Comparison of ENCODE assay signal across 8 mouse cellular contexts in the genomic region with DNA sequence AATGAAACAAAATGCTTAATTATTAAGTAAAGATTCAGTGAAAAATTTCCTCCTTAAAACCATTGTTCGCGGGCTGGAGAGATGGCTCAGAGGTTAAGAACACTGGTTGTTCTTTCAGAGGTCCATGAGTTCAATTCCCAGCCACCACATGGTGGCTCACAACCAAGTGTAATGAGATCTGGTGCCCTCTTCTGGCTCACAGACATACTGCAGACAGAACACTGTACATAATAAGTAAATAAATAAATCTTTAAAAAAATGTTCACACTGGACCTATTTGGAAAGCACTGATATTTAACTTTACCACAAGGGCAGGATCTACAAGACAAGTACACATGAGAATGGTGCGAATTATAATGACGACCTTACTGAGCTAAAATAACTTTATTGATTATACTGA. TPM values are rescaled to one million over a fixed set of nuclear protein-coding genes. Genes with fewer than 3 reads are reported as not detected.
DNase-seq lines count a peak whose midpoint lies in the region; ATAC-seq and TF ChIP-seq lines count a peak whose summit lies in the region.

No protein-coding gene starts in this region.

- no peaks in the 10 kb centered on the region for H3K9me3 ChIP-seq in E14TG2a.4 (ENCODE audit: low read length)
- H3K9me3 ChIP-seq in embryonic facial prominence, embryonic 11.5 days (replicated peaks; ENCODE audit: control insufficient read depth, low read length), result no peaks in the 10 kb centered on the region
- no peaks in the 10 kb centered on the region for H3K9me3 ChIP-seq in lung, embryonic 15.5 days
- no peaks in the 10 kb centered on the region for H3K9me3 ChIP-seq in stomach, embryonic 16.5 days (replicated peaks; ENCODE audit: control insufficient read depth, low read length)

- H3K4me3 ChIP-seq in E14TG2a.4 (replicated peaks; ENCODE audit: low read length), result peak overlapping the region; percentile 99
- peak overlapping the region; percentile 89; the same call in 1 of the 2 replicates for H3K4me3 ChIP-seq in embryonic facial prominence, embryonic 11.5 days (ENCODE audit: low read depth, low read length)
- peak overlapping the region; percentile 76 for H3K4me3 ChIP-seq in lung, embryonic 15.5 days
- H3K4me3 ChIP-seq in stomach, embryonic 16.5 days (replicated peaks; ENCODE audit: low read length), result peak overlapping the region; percentile 98

- DNase-seq in heart, adult 11 months, result peak; percentile 54
- no peak for DNase-seq in heart, adult 9 months (ENCODE audit: low spot score in 2 of 2)
- DNase-seq in embryonic facial prominence, embryonic 11.5 days (ENCODE audit: low spot score), result peak; percentile 47
- DNase-seq in hindlimb bud, embryonic 11.5 days (ENCODE audit: extremely low spot score, low read depth, low spot score), result peak; percentile 24
- no peak for DNase-seq in testis, postnatal 10 days (ENCODE audit: low spot score)

- H3K36me3 ChIP-seq in E14TG2a.4 (ENCODE audit: insufficient read depth, low read length), result no peaks in the 10 kb centered on the region
- no peaks in the 10 kb centered on the region for H3K36me3 ChIP-seq in embryonic facial prominence, embryonic 11.5 days (replicated peaks; ENCODE audit: control insufficient read depth, insufficient read depth, low read depth, low read length)
- no peaks in the 10 kb centered on the region for H3K36me3 ChIP-seq in lung, embryonic 15.5 days
- no peaks in the 10 kb centered on the region for H3K36me3 ChIP-seq in stomach, embryonic 16.5 days (ENCODE audit: control insufficient read depth, insufficient read depth, low read length)

- H3K27me3 ChIP-seq in E14TG2a.4 (ENCODE audit: insufficient read depth, low read length), result no peaks in the 10 kb centered on the region
- no peaks in the 10 kb centered on the region for H3K27me3 ChIP-seq in embryonic facial prominence, embryonic 11.5 days (ENCODE audit: control insufficient read depth, insufficient read depth, low read length)
- no peaks in the 10 kb centered on the region for H3K27me3 ChIP-seq in lung, embryonic 15.5 days
- H3K27me3 ChIP-seq in stomach, embryonic 16.5 days (ENCODE audit: control insufficient read depth, insufficient read depth, low read length), result no peaks in the 10 kb centered on the region

- no peak for ATAC-seq in embryonic facial prominence, embryonic 11.5 days (replicated peaks; ENCODE audit: insufficient number of reproducible peaks, low FRiP score, low TSS enrichment, low read depth)
- ATAC-seq in lung, embryonic 15.5 days (ENCODE audit: borderline replicate concordance, extremely low read depth, low FRiP score, low TSS enrichment), result no peak
- ATAC-seq in stomach, embryonic 16.5 days (ENCODE audit: insufficient read depth, low FRiP score), result no peak

- WGBS in embryonic facial prominence, embryonic 11.5 days, result 46% methylated on average over 4 of the region's 4 CpGs
- 40% methylated on average over 4 of the region's 4 CpGs for WGBS in lung, embryonic 15.5 days
- WGBS in stomach, embryonic 16.5 days, result 36% methylated on average over 4 of the region's 4 CpGs

- H3K4me2 ChIP-seq in embryonic facial prominence, embryonic 11.5 days (ENCODE audit: low read depth, low read length), result peak overlapping the region; percentile 34
- H3K4me2 ChIP-seq in lung, embryonic 15.5 days, result peak overlapping the region; percentile 72
- H3K4me2 ChIP-seq in stomach, embryonic 16.5 days (ENCODE audit: low read depth, low read length), result peak overlapping the region; percentile 80

- H3K9ac ChIP-seq in embryonic facial prominence, embryonic 11.5 days (replicated peaks; ENCODE audit: low read length), result no peak overlapping the region
- no peak overlapping the region for H3K9ac ChIP-seq in lung, embryonic 15.5 days
- H3K9ac ChIP-seq in stomach, embryonic 16.5 days (ENCODE audit: low read length), result no peak overlapping the region

- no peak overlapping the region for H3K27ac ChIP-seq in embryonic facial prominence, embryonic 11.5 days (replicated peaks; ENCODE audit: low read depth, low read length)
- H3K27ac ChIP-seq in lung, embryonic 15.5 days, result no peak overlapping the region
- no peak overlapping the region for H3K27ac ChIP-seq in stomach, embryonic 16.5 days (ENCODE audit: low read length)

- H3K4me1 ChIP-seq in E14TG2a.4 (replicated peaks; ENCODE audit: low read depth, low read length), result peaks cover 16% of the 10 kb centered on the region
- H3K4me1 ChIP-seq in embryonic facial prominence, embryonic 11.5 days (ENCODE audit: control insufficient read depth, insufficient read depth, low read length), result no peaks in the 10 kb centered on the region
- H3K4me1 ChIP-seq in lung, embryonic 15.5 days, result peaks cover 10% of the 10 kb centered on the region
- H3K4me1 ChIP-seq in stomach, embryonic 16.5 days (ENCODE audit: control insufficient read depth, insufficient read depth, low read length), result peaks cover 14% of the 10 kb centered on the region

- peak; percentile 63 for TF ChIP-seq CTCF in E14TG2a.4 (conservative IDR thresholded peaks at IDR 0.05; ENCODE audit: low read length)

RNA-seq across cellular contexts. Expression of gene Suclg1, which starts 0.7 kb away (rescaled TPM):
- 177 and 194 TPM in 2 replicates for polyA plus RNA-seq in embryonic facial prominence, embryonic 11.5 days (2014; fragmentation: Nextera tagmentation; extraction: Ambion mirVana)
- polyA plus RNA-seq in lung, embryonic 15.5 days (2015; fragmentation: Nextera tagmentation; extraction: Ambion mirVana), result 162 and 163 TPM in 2 replicates
- polyA plus RNA-seq in stomach, embryonic 16.5 days (2015; fragmentation: Nextera tagmentation; extraction: Ambion mirVana), result 197 and 205 TPM in 2 replicates

RNA-seq across cellular contexts. Expression of gene Dnah6, which starts 26.0 kb away (rescaled TPM):
- polyA plus RNA-seq in embryonic facial prominence, embryonic 11.5 days (2014; fragmentation: Nextera tagmentation; extraction: Ambion mirVana), result 0.04 TPM in 2 replicates
- polyA plus RNA-seq in lung, embryonic 15.5 days (2015; fragmentation: Nextera tagmentation; extraction: Ambion mirVana), result 0.26 and 0.33 TPM in 2 replicates
- polyA plus RNA-seq in stomach, embryonic 16.5 days (2015; fragmentation: Nextera tagmentation; extraction: Ambion mirVana), result 0.05 and 0.10 TPM in 2 replicates

Comparison
In these comparisons a context has a peak if more than half of its experiments do, and no peak if none do; other contexts are left out.
1. DNase-seq: peak in heart, adult 11 months (single experiment), embryonic facial prominence, embryonic 11.5 days (single experiment) and hindlimb bud, embryonic 11.5 days (single experiment); none in heart, adult 9 months (0 of 2) and testis, postnatal 10 days (single experiment).
2. Peak in every context shown above with its lines, with median percentiles within 50 percentile points of each other: H3K4me3 ChIP-seq and H3K4me2 ChIP-seq.